Mouse (Mus musculus) kidney, postnatal 4 days (tissue): ENCODE results near the gene Ror1.

ENCODE experiments used
- DNase-seq, 2 experiments: peaks; one replicate each; pipeline ENCODE4 v3.0.0; 2021; ENCODE audit warnings: mixed read lengths in 2 of 2

The Ror1 gene

GRCm38 (mm10) chr4:100216587-100216986 lies 121.0 kb downstream of the Ror1 start:
- no peak for DNase-seq

- DNase-seq = no peak
These were observed 123.4 kb downstream of the Ror1 start for GRCm38 (mm10) chr4:100219026-100219425.

GRCm38 (mm10) chr4:100219599-100219998 lies 124.0 kb downstream of the Ror1 start:
- DNase-seq = no peak

GRCm38 (mm10) chr4:100221978-100222737 lies 126.6 kb downstream of the Ror1 start:
- no peak for DNase-seq

- DNase-seq = peak; percentile 17 to 42
These were observed 127.9 kb downstream of the Ror1 start for GRCm38 (mm10) chr4:100223532-100223931.

- no peak for DNase-seq
These were observed 128.4 kb downstream of the Ror1 start for GRCm38 (mm10) chr4:100223965-100224364.

- DNase-seq = peak; percentile 61 to 71
These were observed 131.0 kb downstream of the Ror1 start for GRCm38 (mm10) chr4:100226619-100227018.

- DNase-seq = no peak
These were observed 132.5 kb downstream of the Ror1 start for GRCm38 (mm10) chr4:100228106-100228505.

GRCm38 (mm10) chr4:100230245-100230644 lies 134.7 kb downstream of the Ror1 start:
- DNase-seq = no peak

GRCm38 (mm10) chr4:100230963-100231362 lies 135.4 kb downstream of the Ror1 start:
- DNase-seq = no peak

- DNase-seq = no peak
These were observed 136.3 kb downstream of the Ror1 start for GRCm38 (mm10) chr4:100231906-100232305.

- DNase-seq = no peak
These were observed 136.9 kb downstream of the Ror1 start for GRCm38 (mm10) chr4:100232541-100232940.

- DNase-seq = no peak
These were observed 138.2 kb downstream of the Ror1 start for GRCm38 (mm10) chr4:100233770-100234169.

- no peak for DNase-seq
These were observed 140.7 kb downstream of the Ror1 start for GRCm38 (mm10) chr4:100236339-100236738.

GRCm38 (mm10) chr4:100242061-100242756 lies 146.6 kb downstream of the Ror1 start:
- no peak for DNase-seq

- no peak for DNase-seq
These were observed 148.7 kb downstream of the Ror1 start for GRCm38 (mm10) chr4:100244250-100244649.

- DNase-seq = no peak
These were observed 149.1 kb downstream of the Ror1 start for GRCm38 (mm10) chr4:100244701-100245100.

GRCm38 (mm10) chr4:100247826-100248225 lies 152.2 kb downstream of the Ror1 start:
- peak; percentile 41 to 58 for DNase-seq

GRCm38 (mm10) chr4:100248273-100248672 lies 152.7 kb downstream of the Ror1 start:
- DNase-seq = peak in 1 of 2 experiments; percentile 54

GRCm38 (mm10) chr4:100251270-100251669 lies 155.7 kb downstream of the Ror1 start:
- DNase-seq = no peak

- no peak for DNase-seq
These were observed 156.5 kb downstream of the Ror1 start for GRCm38 (mm10) chr4:100252050-100252449.

- no peak for DNase-seq
These were observed 157.1 kb downstream of the Ror1 start for GRCm38 (mm10) chr4:100252646-100253045.

GRCm38 (mm10) chr4:100253401-100253800 lies 157.8 kb downstream of the Ror1 start:
- DNase-seq = no peak

GRCm38 (mm10) chr4:100253831-100254230 lies 158.2 kb downstream of the Ror1 start:
- DNase-seq = no peak
